Mouse (Mus musculus) embryonic facial prominence, embryonic 14.5 days (tissue): ENCODE data around the gene Armh1. TPM values are rescaled to one million over a fixed set of nuclear protein-coding genes. Genes with fewer than 3 reads are reported as not detected.

Experiments
- ATAC-seq: fragments of 200-750 bp; cut with Nextera tagmentation; 2 replicates; pipeline ENCODE4 v1.8.0; 2017; ENCODE audit warnings: low read depth, moderate number of reproducible peaks, moderate TSS enrichment
- DNase-seq: peaks from one replicate; pipeline ENCODE4 v3.0.0-alpha.2; 2015; ENCODE audit warnings: low spot score
- H3K27ac ChIP-seq: fragments of 300-500 bp; sonication (generic); replicated peaks from 2 replicates; pipeline ENCODE4 v1.5.1; 2014; ENCODE audit warnings: low read depth, mild to moderate bottlenecking, low read length, moderate library complexity
- H3K27me3 ChIP-seq: fragments of 300-500 bp; sonication (generic); replicated peaks from 2 replicates; pipeline ENCODE4 v1.6.1; 2014; ENCODE audit warnings: low read length; ENCODE audit not compliant: control insufficient read depth, insufficient read depth
- H3K36me3 ChIP-seq: fragments of 300-500 bp; sonication (generic); 2 replicates; pipeline ENCODE4 v1.6.1; 2014; ENCODE audit warnings: low read length, mixed read lengths; ENCODE audit not compliant: control insufficient read depth, insufficient read depth
- H3K4me1 ChIP-seq: fragments of 300-500 bp; sonication (generic); 2 replicates; pipeline ENCODE4 v1.6.1; 2014; ENCODE audit warnings: antibody characterized with exemption, low read length; ENCODE audit not compliant: control insufficient read depth, insufficient read depth
- H3K4me2 ChIP-seq: fragments of 300-500 bp; sonication (generic); 2 replicates; pipeline ENCODE4 v1.6.1; 2014; ENCODE audit warnings: low read depth, mild to moderate bottlenecking, low read length, moderate library complexity, mixed read lengths
- H3K4me3 ChIP-seq: fragments of 300-500 bp; sonication (generic); 2 replicates; pipeline ENCODE4 v1.5.1; 2014; ENCODE audit warnings: low read depth, mild to moderate bottlenecking, low read length
- H3K9ac ChIP-seq: fragments of 300-500 bp; sonication (generic); 2 replicates; pipeline ENCODE4 v1.6.1; 2014; ENCODE audit warnings: low read depth, mild to moderate bottlenecking, low read length, moderate library complexity, mixed read lengths
- H3K9me3 ChIP-seq: fragments of 300-500 bp; sonication (generic); 2 replicates; pipeline ENCODE4 v1.6.1; 2016; ENCODE audit warnings: low read length; ENCODE audit not compliant: control insufficient read depth
- WGBS: fragments of 180-500 bp; shearing (Covaris S2); extraction: QIAGEN DNeasy Blood & Tissue Kit; methylation state at CpG from one replicate; pipeline ENCODE4 v1.1.7; 2014; 5-methylcytosine and 5-hydroxymethylcytosine counted together
- polyA plus RNA-seq: library from polyadenylated mRNA; unstranded; fragments of >200 nt; fragmentation: Nextera tagmentation; extraction: Ambion mirVana; gene quantifications from 2 replicates; pipeline ENCODE4 v1.2.1, GENCODE M21; 2014

Gene Armh1
- polyA plus RNA-seq, 1 experiment from 2014 or later: 1.8 TPM

GRCm38 (mm10) chr4:117221836-117222235 is 30.1 kb downstream of the Armh1 start:
- WGBS: 78% methylated on average over 9 of the region's 9 CpGs
- no peak overlapping the region for H3K9ac ChIP-seq
- ATAC-seq: no peak

DNA sequence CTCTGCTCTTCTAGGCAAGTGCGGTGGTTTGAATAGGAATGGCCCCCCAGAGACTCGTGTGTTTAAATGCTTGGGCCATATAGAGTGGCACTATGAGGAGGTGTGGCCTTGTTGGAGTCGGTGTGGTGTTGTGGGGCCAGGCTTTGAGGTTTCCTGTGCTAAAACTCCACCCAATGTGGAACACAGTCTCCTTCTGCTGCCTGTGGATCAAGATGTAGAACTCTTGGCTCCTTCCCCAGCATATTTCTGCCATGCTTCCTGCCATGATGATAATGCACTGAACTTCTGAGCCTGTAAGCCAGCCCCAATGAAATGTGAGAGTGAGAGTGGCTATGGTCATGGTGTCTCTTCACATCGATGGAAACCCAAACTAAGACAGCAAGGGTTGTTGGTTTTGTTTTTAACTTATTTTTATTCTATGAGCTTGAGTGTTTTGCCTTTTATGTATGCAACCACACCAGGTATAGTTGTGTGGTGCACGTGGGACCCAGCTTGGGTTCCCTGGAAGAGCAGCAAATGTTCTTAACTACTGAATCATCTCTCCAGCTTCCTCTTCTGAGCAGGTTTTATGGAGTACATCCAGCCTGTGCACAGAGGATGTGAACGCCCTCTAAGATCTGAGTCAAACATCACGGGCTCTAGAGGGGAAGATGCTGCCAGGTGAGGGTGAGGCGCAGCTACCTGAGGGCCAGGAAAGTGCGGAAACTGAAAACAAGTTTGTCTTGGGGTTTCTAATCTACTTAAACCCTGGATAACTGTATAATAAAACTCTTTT is 31.0 kb downstream of the Armh1 start:
- H3K9me3 ChIP-seq: no peaks in the 10 kb centered on the region
- H3K36me3 ChIP-seq: no peaks in the 10 kb centered on the region
- no peak overlapping the region for H3K27ac ChIP-seq
- DNase-seq (no peak), ATAC-seq (no peak)
- no peak overlapping the region for H3K9ac ChIP-seq
- no peak overlapping the region for H3K4me3 ChIP-seq
- H3K4me2 ChIP-seq: no peak overlapping the region
- H3K4me1 ChIP-seq: no peaks in the 10 kb centered on the region
- WGBS: 79% methylated on average over 9 of the region's 9 CpGs
- no peaks in the 10 kb centered on the region for H3K27me3 ChIP-seq

More at GRCm38 (mm10) chr4:117221836-117222235, 30.1 kb downstream of the Armh1 start:
- Histone ChIP-seq H3K4me3 (no peak overlapping the region), H3K27ac (no peak overlapping the region), H3K27me3 (no peaks in the 10 kb centered on the region), H3K36me3 (no peaks in the 10 kb centered on the region), H3K4me2 (no peak overlapping the region), H3K9me3 (no peaks in the 10 kb centered on the region), H3K4me1 (no peaks in the 10 kb centered on the region)
- no peak for DNase-seq

GRCm38 (mm10) chr4:117218517-117219219 is 33.3 kb downstream of the Armh1 start:
- 36% methylated on average over 10 of the region's 10 CpGs for WGBS
- Histone ChIP-seq H3K9ac (no peak overlapping the region), H3K4me2 (no peak overlapping the region), H3K27ac (no peak overlapping the region), H3K36me3 (no peaks in the 10 kb centered on the region), H3K4me3 (no peak overlapping the region), H3K4me1 (no peaks in the 10 kb centered on the region), H3K9me3 (no peaks in the 10 kb centered on the region), H3K27me3 (no peaks in the 10 kb centered on the region)
- peak; percentile 65; the same call in 1 of the 2 replicates for ATAC-seq
- DNase-seq: peak; percentile 83

GRCm38 (mm10) chr4:117217029-117217428 is 34.9 kb downstream of the Armh1 start:
- no peak overlapping the region for H3K9ac ChIP-seq
- 64% methylated on average over 5 of the region's 5 CpGs for WGBS
- DNase-seq (no peak), ATAC-seq (no peak)
- no peaks in the 10 kb centered on the region for H3K36me3 ChIP-seq
- peak overlapping the region; percentile 40; the same call in 1 of the 2 replicates for H3K27ac ChIP-seq
- H3K27me3 ChIP-seq: no peaks in the 10 kb centered on the region
- no peaks in the 10 kb centered on the region for H3K4me1 ChIP-seq
- H3K4me3 ChIP-seq: no peak overlapping the region
- no peaks in the 10 kb centered on the region for H3K9me3 ChIP-seq
- H3K4me2 ChIP-seq: no peak overlapping the region

- H3K4me1 ChIP-seq: no peaks in the 10 kb centered on the region
- no peaks in the 10 kb centered on the region for H3K36me3 ChIP-seq
- H3K9me3 ChIP-seq: no peaks in the 10 kb centered on the region
- no peak overlapping the region for H3K27ac ChIP-seq
- no peak overlapping the region for H3K4me2 ChIP-seq
- no peak overlapping the region for H3K4me3 ChIP-seq
- H3K27me3 ChIP-seq: no peaks in the 10 kb centered on the region
- ATAC-seq (no peak), DNase-seq (no peak)
- no peak overlapping the region for H3K9ac ChIP-seq
- 82% methylated on average over 6 of the region's 6 CpGs for WGBS
These were observed 37.7 kb downstream of the Armh1 start for GRCm38 (mm10) chr4:117214250-117214649.

DNA sequence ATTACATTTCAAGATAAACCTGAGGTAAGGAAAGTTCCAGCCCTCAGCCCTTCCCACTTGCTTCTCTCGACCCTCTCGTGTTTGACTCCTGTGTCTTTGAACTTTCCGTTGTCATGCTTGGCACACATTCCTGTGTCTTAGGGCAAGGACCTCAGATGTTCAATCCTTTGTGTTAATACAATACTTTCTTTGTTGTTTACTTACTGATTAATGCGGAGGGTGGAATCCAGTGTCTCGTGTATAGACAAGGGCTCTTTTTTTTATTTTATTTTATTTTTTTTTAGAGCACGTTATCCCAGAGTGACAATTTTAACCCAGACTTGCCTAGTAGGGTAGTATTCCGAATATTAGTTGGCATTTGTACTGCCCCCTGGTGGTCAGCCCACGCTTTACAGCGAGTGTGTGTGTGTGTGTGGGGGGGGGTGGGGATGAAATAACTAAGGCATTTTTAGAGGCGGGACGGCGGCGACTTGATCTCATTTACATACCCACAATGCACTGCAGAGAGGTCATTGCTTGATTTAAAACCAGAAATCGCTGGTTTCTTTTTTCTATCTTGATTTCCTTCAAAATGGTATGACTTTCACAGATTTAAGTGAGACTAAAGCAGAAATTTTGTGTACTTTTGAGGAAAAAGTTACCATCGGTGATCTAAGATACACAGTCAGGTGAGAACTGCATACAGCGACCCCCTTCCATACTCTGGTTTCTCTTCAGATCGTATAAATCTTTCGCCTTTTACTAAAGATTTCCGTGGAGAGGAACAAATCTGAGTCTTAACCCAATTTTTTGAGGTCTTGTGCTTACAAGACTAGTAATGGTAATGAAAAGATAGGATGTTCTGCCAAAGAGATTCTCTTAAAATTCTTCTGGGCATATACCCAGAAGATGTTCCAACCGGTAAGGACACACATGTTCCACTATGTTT is 41.5 kb downstream of the Armh1 start:
- Histone ChIP-seq H3K9ac (no peak overlapping the region; the same call in 1 of the 2 replicates), H3K27me3 (no peaks in the 10 kb centered on the region), H3K4me1 (no peaks in the 10 kb centered on the region), H3K4me2 (peak overlapping the region; percentile 13), H3K4me3 (no peak overlapping the region), H3K27ac (peak overlapping the region; percentile 58), H3K36me3 (no peaks in the 10 kb centered on the region), H3K9me3 (no peaks in the 10 kb centered on the region)
- 5% methylated on average over 20 of the region's 20 CpGs for WGBS
- DNase-seq: peak; percentile 85
- peak; percentile 79 for ATAC-seq

DNA sequence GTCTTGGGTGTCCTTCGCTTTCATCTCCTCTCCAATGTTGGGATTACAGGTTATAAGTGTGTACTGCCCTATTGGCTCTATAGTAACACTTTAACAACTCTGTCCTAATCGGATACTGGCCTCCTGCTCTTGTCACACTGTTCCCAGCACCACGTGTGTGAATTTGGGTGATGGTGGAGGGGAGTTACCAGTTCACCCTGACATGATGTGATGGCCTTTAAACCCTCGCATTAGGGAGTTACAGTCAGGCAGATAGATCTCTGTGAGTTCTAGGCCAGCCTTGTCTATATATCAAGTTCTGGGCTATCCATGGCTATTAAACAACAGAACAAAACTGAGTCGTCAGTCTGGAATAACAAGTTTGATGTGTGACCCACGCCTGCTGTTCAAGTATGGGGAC is 42.3 kb downstream of the Armh1 start:
- Histone ChIP-seq H3K4me2 (no peak overlapping the region), H3K4me1 (no peaks in the 10 kb centered on the region), H3K36me3 (no peaks in the 10 kb centered on the region), H3K9me3 (no peaks in the 10 kb centered on the region), H3K27ac (no peak overlapping the region), H3K27me3 (no peaks in the 10 kb centered on the region), H3K9ac (no peak overlapping the region), H3K4me3 (no peak overlapping the region)
- no peak for DNase-seq
- ATAC-seq: no peak
- WGBS: 73% methylated on average over 6 of the region's 6 CpGs

GRCm38 (mm10) chr4:117202992-117203354 is 49.0 kb downstream of the Armh1 start:
- Histone ChIP-seq H3K9ac (0 out of 2 replicates have a peak overlapping the region, but pooled peaks have one; percentile 55), H3K36me3 (no peaks in the 10 kb centered on the region), H3K4me3 (no peak overlapping the region), H3K4me2 (peak overlapping the region; percentile 58; the same call in 1 of the 2 replicates), H3K27ac (peak overlapping the region; percentile 70; the same call in 1 of the 2 replicates), H3K9me3 (no peaks in the 10 kb centered on the region), H3K4me1 (no peaks in the 10 kb centered on the region), H3K27me3 (no peaks in the 10 kb centered on the region)
- ATAC-seq: no peak
- WGBS: 59% methylated on average over 4 of the region's 4 CpGs
- DNase-seq: no peak
